Mouse (Mus musculus): ENCODE measurements around the gene Cabin1.

DNA sequence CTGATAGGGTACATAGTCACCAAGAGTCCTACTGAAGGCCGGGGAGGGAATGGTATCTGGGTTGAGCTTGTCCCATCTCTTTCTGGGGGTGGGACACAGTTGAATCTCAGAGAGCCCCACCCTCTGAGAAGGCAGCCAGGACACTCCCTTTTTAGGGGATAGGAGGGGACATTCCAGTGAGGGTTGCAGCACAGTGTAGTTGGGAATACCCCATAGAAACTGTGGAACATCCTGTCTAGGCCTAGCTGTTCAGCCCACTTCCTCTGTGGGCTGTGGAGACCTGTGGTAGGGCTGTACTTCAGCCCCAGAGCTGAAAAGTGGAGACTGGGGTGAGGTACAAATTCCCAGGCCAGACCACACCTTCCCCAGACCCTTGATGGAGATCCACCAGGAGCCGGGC lies 121.2 kb downstream of the Cabin1 start:
- no peak for TF ChIP-seq POLR2A (IDR thresholded peaks at IDR 0.05; ENCODE audit: low read depth, low read length)
- no peak for TF ChIP-seq CTCF (IDR thresholded peaks at IDR 0.05; ENCODE audit: extremely low read depth, insufficient read length, insufficient replicate concordance, low read depth, low read length)
